Mouse (Mus musculus) Patski (cell line): ENCODE results near the gene Megf6. TPM values are rescaled to one million over a fixed set of nuclear protein-coding genes. Genes with fewer than 3 reads are reported as not detected.

Experiments
- ATAC-seq: fragments of 100-300 bp; one replicate; pipeline ENCODE4 v1.8.0; 2021
- CTCF ChIA-PET: fragments of 350-600 bp; sonication (Branson Sonifier 250); formaldehyde crosslinking; loops from one replicate; lab custom pipeline; 2022; ENCODE audit warnings: inconsistent platforms; lab: Charles Lee
- POLR2A ChIA-PET: fragments of 350-600 bp; sonication (Branson Sonifier 250); formaldehyde crosslinking; loops from one replicate; lab custom pipeline; 2022; ENCODE audit warnings: antibody characterized with exemption, inconsistent platforms; lab: Charles Lee
- DNase-seq: peaks from one replicate; pipeline ENCODE4 v3.0.0-alpha.2; 2011; ENCODE audit warnings: low read depth, low spot score
- H3K27me3 ChIP-seq: fragments of 371-371 bp; one replicate; pipeline ENCODE4 v1.5.1; 2021
- CTCF ChIP-seq: fragments of 100-300 bp; IDR thresholded peaks from one replicate; pipeline ENCODE4 v1.5.1; 2021
- in situ Hi-C: fragments of 300-500 bp; cut with MboI; formaldehyde crosslinking; loops from 3 replicates; pipeline ENCODE4 v1.11.1; 2018; ENCODE audit warnings: low pct_unique_long_range_greater_than_20kb, mixed read lengths
- polyA plus RNA-seq: library from polyadenylated mRNA; unstranded; gene quantifications from one replicate; pipeline ENCODE4 v1.2.3, GENCODE M21; 2021

The Megf6 gene
- polyA plus RNA-seq, 1 experiment from 2014 or later: 2.0 TPM

- in situ Hi-C loops: loop anchor here (10.0 kb wide), 1 partner anchor 361 kb away; no protein-coding TSS in a partner anchor
- H3K27me3 ChIP-seq: peaks cover 12% of the 10 kb centered on the region
- DNase-seq (no peak), ATAC-seq (no peak)
- ChIA-PET CTCF (no interaction called here), POLR2A (no interaction called here)
- TF ChIP-seq CTCF: no peak
These were observed 143.1 kb downstream of the Megf6 start for GRCm38 (mm10) chr4:154313622-154313967.

Other genes starting within 250 kb of the Megf6 start
- gene A430005L14Rik, start 213.5 kb upstream of the Megf6 start, polyA plus RNA-seq: 20.7 TPM
- gene Dffb, start 195.6 kb upstream of the Megf6 start, polyA plus RNA-seq: 4.1 TPM
- 19.2 TPM for gene Cep104, start 195.5 kb upstream of the Megf6 start, polyA plus RNA-seq
- gene Lrrc47, start 159.0 kb upstream of the Megf6 start, polyA plus RNA-seq: 44.3 TPM
- gene Smim1, start 144.5 kb upstream of the Megf6 start, polyA plus RNA-seq: 46.4 TPM
- 0.03 TPM for gene Ccdc27, start 128.1 kb upstream of the Megf6 start, polyA plus RNA-seq
- gene Trp73, start 30.5 kb upstream of the Megf6 start, polyA plus RNA-seq: 0.46 TPM
- gene Wrap73, start 28.4 kb upstream of the Megf6 start, polyA plus RNA-seq: 15.9 TPM
- 55.4 TPM for gene Tprgl, start 10.1 kb upstream of the Megf6 start, polyA plus RNA-seq
- 1.6 TPM for gene Arhgef16, start 130.9 kb downstream of the Megf6 start, polyA plus RNA-seq
- not detected for gene B230104I21Rik, start 165.4 kb downstream of the Megf6 start, polyA plus RNA-seq